Mouse (Mus musculus): ENCODE measurements around the gene Sel1l3. TPM values are rescaled to one million over a fixed set of nuclear protein-coding genes. Genes with fewer than 3 reads are reported as not detected.

Gene Sel1l3
- polyA plus RNA-seq, 1 experiment from 2014 or later: 11.1 TPM

GRCm38 (mm10) chr5:53235551-53235950, 21.8 kb upstream of the Sel1l3 start:
- H3K27me3 ChIP-seq (replicated peaks; ENCODE audit: control insufficient read depth, insufficient read depth, low read length): no peaks in the 10 kb centered on the region
- H3K27ac ChIP-seq (ENCODE audit: low read depth): no peak overlapping the region
- 13% methylated on average over 4 of the region's 4 CpGs for WGBS
- H3K9ac ChIP-seq (ENCODE audit: low read length): no peak overlapping the region
- H3K9me3 ChIP-seq (ENCODE audit: control insufficient read depth, low read length): no peaks in the 10 kb centered on the region
- H3K4me2 ChIP-seq (ENCODE audit: low read length): no peak overlapping the region
- H3K4me3 ChIP-seq (ENCODE audit: low read depth, low read length): no peak overlapping the region
- DNase-seq (ENCODE audit: low spot score) (no peak), ATAC-seq (replicated peaks; ENCODE audit: low FRiP score, low TSS enrichment, low read depth) (no peak)
- H3K36me3 ChIP-seq (ENCODE audit: control insufficient read depth, insufficient read depth, low read length): no peaks in the 10 kb centered on the region
- peaks cover 5% of the 10 kb centered on the region for H3K4me1 ChIP-seq (replicated peaks; ENCODE audit: control insufficient read depth, insufficient read depth, low read length)

DNA sequence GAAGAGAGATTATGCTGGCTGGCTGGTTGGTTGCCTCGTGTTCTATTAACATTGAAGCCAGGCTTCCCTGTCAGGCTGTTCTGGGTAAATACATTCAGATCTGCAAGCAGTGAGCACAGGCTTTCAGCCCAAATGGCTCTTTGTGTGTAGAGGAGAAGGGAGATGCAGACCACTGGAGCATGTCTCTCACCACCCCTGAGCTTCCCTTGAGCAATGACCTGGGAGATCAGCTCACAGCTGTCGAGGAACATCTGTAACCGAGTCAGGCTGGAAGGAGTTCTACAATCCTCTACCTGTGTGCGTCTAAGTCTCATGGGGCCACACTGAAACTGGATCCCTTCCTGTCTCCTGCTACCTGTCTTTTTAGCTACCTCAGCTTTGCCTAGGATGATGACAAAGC, 16.8 kb upstream of the Sel1l3 start:
- Histone ChIP-seq H3K9ac (ENCODE audit: low read length) (no peak overlapping the region), H3K9me3 (ENCODE audit: control insufficient read depth, low read length) (no peaks in the 10 kb centered on the region), H3K4me1 (replicated peaks; ENCODE audit: control insufficient read depth, insufficient read depth, low read length) (peaks cover under 1% of the 10 kb centered on the region; the same call in 1 of the 2 replicates), H3K27me3 (replicated peaks; ENCODE audit: control insufficient read depth, insufficient read depth, low read length) (no peaks in the 10 kb centered on the region), H3K27ac (ENCODE audit: low read depth) (no peak overlapping the region), H3K4me3 (ENCODE audit: low read depth, low read length) (no peak overlapping the region), H3K4me2 (ENCODE audit: low read length) (no peak overlapping the region), H3K36me3 (ENCODE audit: control insufficient read depth, insufficient read depth, low read length) (no peaks in the 10 kb centered on the region)
- WGBS: 70% methylated on average over 4 of the region's 4 CpGs
- DNase-seq (ENCODE audit: low spot score) (no peak), ATAC-seq (replicated peaks; ENCODE audit: low FRiP score, low TSS enrichment, low read depth) (no peak)

DNA sequence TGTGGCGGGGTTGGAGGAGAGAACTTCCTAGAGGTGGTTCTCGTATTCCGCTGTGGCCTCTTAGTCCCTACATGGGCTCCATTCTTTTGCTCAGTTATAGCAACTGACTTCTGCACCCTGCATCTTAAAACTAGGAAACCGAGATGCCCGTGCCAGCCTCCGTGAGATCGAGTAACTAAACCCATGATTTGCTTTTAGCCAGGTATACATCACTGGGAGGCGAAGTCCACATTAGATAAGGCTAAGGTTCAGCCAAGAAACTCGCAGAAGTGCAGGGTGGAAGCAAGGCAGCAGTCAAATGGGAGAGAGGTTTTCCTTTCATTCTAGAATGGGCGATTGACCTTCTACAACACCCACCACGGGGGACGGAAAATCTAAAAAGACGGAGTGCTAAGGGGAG, 11.7 kb upstream of the Sel1l3 start:
- 79% methylated on average over 13 of the region's 13 CpGs for WGBS
- no peaks in the 10 kb centered on the region for H3K9me3 ChIP-seq (ENCODE audit: control insufficient read depth, low read length)
- ATAC-seq (replicated peaks; ENCODE audit: low FRiP score, low TSS enrichment, low read depth): no peak

GRCm38 (mm10) chr5:53214801-53215200, 1.1 kb upstream of the Sel1l3 start:
- peaks cover 32% of the 10 kb centered on the region for H3K27me3 ChIP-seq (replicated peaks; ENCODE audit: control insufficient read depth, insufficient read depth, low read length)
- WGBS: 6% methylated on average over 1 of the region's 1 CpGs
- H3K9ac ChIP-seq (ENCODE audit: low read length): no peak overlapping the region
- DNase-seq (ENCODE audit: low spot score) (no peak), ATAC-seq (replicated peaks; ENCODE audit: low FRiP score, low TSS enrichment, low read depth) (no peak)
- H3K9me3 ChIP-seq (ENCODE audit: control insufficient read depth, low read length): no peaks in the 10 kb centered on the region
- H3K4me2 ChIP-seq (ENCODE audit: low read length): no peak overlapping the region
- H3K27ac ChIP-seq (ENCODE audit: low read depth): no peak overlapping the region
- no peaks in the 10 kb centered on the region for H3K4me1 ChIP-seq (replicated peaks; ENCODE audit: control insufficient read depth, insufficient read depth, low read length)
- no peak overlapping the region for H3K4me3 ChIP-seq (ENCODE audit: low read depth, low read length)
- H3K36me3 ChIP-seq (ENCODE audit: control insufficient read depth, insufficient read depth, low read length): no peaks in the 10 kb centered on the region

More for the DNA sequence above, 11.7 kb upstream of the Sel1l3 start:
- Histone ChIP-seq H3K4me2 (ENCODE audit: low read length) (no peak overlapping the region), H3K27me3 (replicated peaks; ENCODE audit: control insufficient read depth, insufficient read depth, low read length) (no peaks in the 10 kb centered on the region), H3K4me1 (replicated peaks; ENCODE audit: control insufficient read depth, insufficient read depth, low read length) (no peaks in the 10 kb centered on the region), H3K27ac (ENCODE audit: low read depth) (no peak overlapping the region), H3K36me3 (ENCODE audit: control insufficient read depth, insufficient read depth, low read length) (no peaks in the 10 kb centered on the region), H3K4me3 (ENCODE audit: low read depth, low read length) (no peak overlapping the region), H3K9ac (ENCODE audit: low read length) (no peak overlapping the region)
- no peak for DNase-seq (ENCODE audit: low spot score)

GRCm38 (mm10) chr5:53214362-53214761, 635 bp upstream of the Sel1l3 start:
- ATAC-seq (replicated peaks; ENCODE audit: low FRiP score, low TSS enrichment, low read depth) (peak; percentile 0; the same call in 1 of the 2 replicates), DNase-seq (ENCODE audit: low spot score) (no peak)
- Histone ChIP-seq H3K4me2 (ENCODE audit: low read length) (peak overlapping the region; percentile 99), H3K9ac (ENCODE audit: low read length) (no peak overlapping the region), H3K36me3 (ENCODE audit: control insufficient read depth, insufficient read depth, low read length) (no peaks in the 10 kb centered on the region), H3K4me1 (replicated peaks; ENCODE audit: control insufficient read depth, insufficient read depth, low read length) (no peaks in the 10 kb centered on the region), H3K9me3 (ENCODE audit: control insufficient read depth, low read length) (no peaks in the 10 kb centered on the region), H3K27me3 (replicated peaks; ENCODE audit: control insufficient read depth, insufficient read depth, low read length) (peaks cover 32% of the 10 kb centered on the region), H3K27ac (ENCODE audit: low read depth) (no peak overlapping the region), H3K4me3 (ENCODE audit: low read depth, low read length) (no peak overlapping the region)
- 27% methylated on average over 5 of the region's 5 CpGs for WGBS

- DNase-seq (ENCODE audit: low spot score): peak; percentile 71
- WGBS: under 1% methylated on average over 53 of the region's 99 CpGs
- H3K27ac ChIP-seq (ENCODE audit: low read depth): peak overlapping the region; percentile 38; the same call in 1 of the 2 replicates
These were observed 681 bp downstream of the Sel1l3 start for GRCm38 (mm10) chr5:53212782-53213710.

GRCm38 (mm10) chr5:53212087-53212781, 1.5 kb downstream of the Sel1l3 start:
- Histone ChIP-seq H3K4me3 (ENCODE audit: low read depth, low read length) (peak overlapping the region; percentile 55), H3K4me2 (ENCODE audit: low read length) (peak overlapping the region; percentile 99), H3K9me3 (ENCODE audit: control insufficient read depth, low read length) (no peaks in the 10 kb centered on the region), H3K27me3 (replicated peaks; ENCODE audit: control insufficient read depth, insufficient read depth, low read length) (peaks cover 32% of the 10 kb centered on the region), H3K27ac (ENCODE audit: low read depth) (no peak overlapping the region), H3K9ac (ENCODE audit: low read length) (peak overlapping the region; percentile 61), H3K4me1 (replicated peaks; ENCODE audit: control insufficient read depth, insufficient read depth, low read length) (no peaks in the 10 kb centered on the region), H3K36me3 (ENCODE audit: control insufficient read depth, insufficient read depth, low read length) (no peaks in the 10 kb centered on the region)
- DNase-seq (ENCODE audit: low spot score) (peak; percentile 59), ATAC-seq (replicated peaks; ENCODE audit: low FRiP score, low TSS enrichment, low read depth) (no peak)
- 19% methylated on average over 20 of the region's 20 CpGs for WGBS

More at GRCm38 (mm10) chr5:53212782-53213710, 681 bp downstream of the Sel1l3 start:
- no peaks in the 10 kb centered on the region for H3K4me1 ChIP-seq (replicated peaks; ENCODE audit: control insufficient read depth, insufficient read depth, low read length)
- no peaks in the 10 kb centered on the region for H3K36me3 ChIP-seq (ENCODE audit: control insufficient read depth, insufficient read depth, low read length)
- ATAC-seq (replicated peaks; ENCODE audit: low FRiP score, low TSS enrichment, low read depth): peak; percentile 53
- H3K27me3 ChIP-seq (replicated peaks; ENCODE audit: control insufficient read depth, insufficient read depth, low read length): peaks cover 32% of the 10 kb centered on the region
- H3K9me3 ChIP-seq (ENCODE audit: control insufficient read depth, low read length): no peaks in the 10 kb centered on the region
- peak overlapping the region; percentile 61 for H3K9ac ChIP-seq (ENCODE audit: low read length)
- peak overlapping the region; percentile 55 for H3K4me3 ChIP-seq (ENCODE audit: low read depth, low read length)
- peak overlapping the region; percentile 99 for H3K4me2 ChIP-seq (ENCODE audit: low read length)

- H3K4me2 ChIP-seq (ENCODE audit: low read length): no peak overlapping the region
- H3K9ac ChIP-seq (ENCODE audit: low read length): no peak overlapping the region
- no peaks in the 10 kb centered on the region for H3K9me3 ChIP-seq (ENCODE audit: control insufficient read depth, low read length)
- peaks cover 32% of the 10 kb centered on the region for H3K27me3 ChIP-seq (replicated peaks; ENCODE audit: control insufficient read depth, insufficient read depth, low read length)
- no peak for ATAC-seq (replicated peaks; ENCODE audit: low FRiP score, low TSS enrichment, low read depth)
- H3K27ac ChIP-seq (ENCODE audit: low read depth): no peak overlapping the region
- H3K36me3 ChIP-seq (ENCODE audit: control insufficient read depth, insufficient read depth, low read length): no peaks in the 10 kb centered on the region
- no peak overlapping the region for H3K4me3 ChIP-seq (ENCODE audit: low read depth, low read length)
- DNase-seq (ENCODE audit: low spot score): no peak
- H3K4me1 ChIP-seq (replicated peaks; ENCODE audit: control insufficient read depth, insufficient read depth, low read length): no peaks in the 10 kb centered on the region
- WGBS: 52% methylated on average over 6 of the region's 6 CpGs
These were observed 2.5 kb downstream of the Sel1l3 start for GRCm38 (mm10) chr5:53211241-53211640.
